ENCODE assay signal across 19 mouse cellular contexts in genomic region chr13:46877049-46877448, GRCm38 (mm10). TPM values are rescaled to one million over a fixed set of nuclear protein-coding genes. Genes with fewer than 3 reads are reported as not detected.
DNase-seq lines count a peak whose midpoint lies in the region; ATAC-seq and TF ChIP-seq lines count a peak whose summit lies in the region.
"Had no signal": no experiment of that assay in that cellular context is flagged by ENCODE, and none has a peak within 500 bp of the region (broad histone marks: within the 10 kb centered on the region; RNA-seq: fewer than 3 reads in every experiment).

No protein-coding gene starts in this region.

- no peaks in the 10 kb centered on the region for H3K27me3 ChIP-seq in kidney, embryonic 16.5 days (ENCODE audit: insufficient read depth, low read length)
- no peaks in the 10 kb centered on the region for H3K27me3 ChIP-seq in lung, embryonic 14.5 days (ENCODE audit: insufficient read depth, low read length)
- no peaks in the 10 kb centered on the region for H3K27me3 ChIP-seq in midbrain, embryonic 15.5 days (replicated peaks)
- H3K27me3 ChIP-seq: hindbrain, embryonic 15.5 days had no signal

- 76% methylated on average over 4 of the region's 4 CpGs for WGBS in kidney, embryonic 16.5 days
- 73% methylated on average over 4 of the region's 4 CpGs for WGBS in lung, embryonic 14.5 days
- WGBS in midbrain, embryonic 15.5 days, result 92% methylated on average over 4 of the region's 4 CpGs

- no peak overlapping the region for H3K4me3 ChIP-seq in kidney, embryonic 16.5 days (ENCODE audit: low read length)
- H3K4me3 ChIP-seq in lung, embryonic 14.5 days (ENCODE audit: low read depth, low read length), result no peak overlapping the region
- H3K4me3 ChIP-seq in midbrain, embryonic 15.5 days, result no peak overlapping the region
- H3K4me3 ChIP-seq: hindbrain, embryonic 15.5 days; left cerebral cortex, adult 2 months; limb, embryonic 10.5 days had no signal

- H3K27ac ChIP-seq in kidney, embryonic 16.5 days (ENCODE audit: low read length), result no peak overlapping the region
- peak overlapping the region; percentile 21; the same call in 1 of the 2 replicates for H3K27ac ChIP-seq in lung, embryonic 14.5 days (ENCODE audit: low read depth)
- H3K27ac ChIP-seq in midbrain, embryonic 15.5 days, result no peak overlapping the region
- H3K27ac ChIP-seq: hindbrain, embryonic 15.5 days; left cerebral cortex, adult 2 months; limb, embryonic 10.5 days had no signal

- no peak for ATAC-seq in kidney, embryonic 16.5 days (ENCODE audit: low FRiP score, low TSS enrichment)
- ATAC-seq in lung, embryonic 14.5 days (ENCODE audit: insufficient read depth), result no peak
- no peak for ATAC-seq in midbrain, embryonic 15.5 days (replicated peaks)
- no peak for ATAC-seq in megakaryocyte progenitor cell, adult 5-6 weeks (replicated peaks; ENCODE audit: poor library complexity)
- ATAC-seq: forebrain, embryonic 16.5 days; intestine, embryonic 16.5 days had no signal

- no peak overlapping the region for H3K4me2 ChIP-seq in kidney, embryonic 16.5 days (replicated peaks; ENCODE audit: low read depth, low read length)
- H3K4me2 ChIP-seq in lung, embryonic 14.5 days, result no peak overlapping the region
- H3K4me2 ChIP-seq in midbrain, embryonic 15.5 days, result no peak overlapping the region
- H3K4me2 ChIP-seq: hindbrain, embryonic 15.5 days; liver, embryonic 11.5 days had no signal

- peaks cover 5% of the 10 kb centered on the region; the same call in 1 of the 2 replicates for H3K4me1 ChIP-seq in kidney, embryonic 16.5 days (ENCODE audit: insufficient read depth, low read length)
- H3K4me1 ChIP-seq in lung, embryonic 14.5 days (ENCODE audit: insufficient read depth), result peaks cover 30% of the 10 kb centered on the region
- peaks cover 8% of the 10 kb centered on the region for H3K4me1 ChIP-seq in midbrain, embryonic 15.5 days

- no peak overlapping the region for H3K9ac ChIP-seq in kidney, embryonic 16.5 days (replicated peaks; ENCODE audit: low read length)
- H3K9ac ChIP-seq in lung, embryonic 14.5 days, result no peak overlapping the region
- H3K9ac ChIP-seq in midbrain, embryonic 15.5 days, result no peak overlapping the region
- H3K9ac ChIP-seq: hindbrain, embryonic 15.5 days had no signal

- no peaks in the 10 kb centered on the region for H3K9me3 ChIP-seq in kidney, embryonic 16.5 days (ENCODE audit: low read length)
- H3K9me3 ChIP-seq in lung, embryonic 14.5 days (ENCODE audit: low read depth, low read length), result no peaks in the 10 kb centered on the region
- H3K9me3 ChIP-seq in midbrain, embryonic 15.5 days, result no peaks in the 10 kb centered on the region
- H3K9me3 ChIP-seq: hindbrain, embryonic 15.5 days; limb, embryonic 10.5 days had no signal

- TF ChIP-seq CTCF in lung, embryonic 14.5 days (IDR thresholded peaks at IDR 0.05; ENCODE audit: low read depth), result no peak

- no peaks in the 10 kb centered on the region for H3K36me3 ChIP-seq in kidney, embryonic 16.5 days (ENCODE audit: insufficient read depth, low read length)
- H3K36me3 ChIP-seq in lung, embryonic 14.5 days (ENCODE audit: insufficient read depth), result no peaks in the 10 kb centered on the region
- H3K36me3 ChIP-seq in midbrain, embryonic 15.5 days (replicated peaks), result no peaks in the 10 kb centered on the region
- H3K36me3 ChIP-seq: hindbrain, embryonic 15.5 days; limb, embryonic 10.5 days had no signal

- DNase-seq in heart, adult 8-10 months (ENCODE audit: low spot score), result peak; percentile 68
- DNase-seq in heart, postnatal 4 days, result no peak
- DNase-seq in kidney, postnatal 36 days, result peak; percentile 27 to 52
- no peak for DNase-seq in lung, embryonic 14.5 days
- peak; percentile 27 to 64 for DNase-seq in lung, postnatal 4 days
- DNase-seq: adrenal gland, postnatal 14 days; cerebellum, postnatal 14 days; midbrain, embryonic 14.5 days; right cerebral cortex, postnatal 4 days; thymus, postnatal 36 days had no signal

RNA-seq across cellular contexts. Expression of gene Kif13a, which starts 52.6 kb away (rescaled TPM):
- total RNA-seq in heart, adult 8-10 months (2022), result 100 to 1,000 TPM; 113 to 126 (median 121) TPM
- 100 to 1,000 TPM; 110 to 116 TPM for total RNA-seq in heart, postnatal 4 days (2021)
- 8.1 and 10.1 TPM in 2 replicates for polyA plus RNA-seq in kidney, embryonic 16.5 days (2015; fragmentation: Nextera tagmentation; extraction: Ambion mirVana)
- polyA plus RNA-seq in lung, embryonic 14.5 days (2014; fragmentation: Nextera tagmentation; extraction: Ambion mirVana), result 35.4 and 40.4 TPM in 2 replicates
- 11.9 and 14.1 TPM in 2 replicates for polyA plus RNA-seq in midbrain, embryonic 15.5 days (2015; fragmentation: Nextera tagmentation; extraction: Ambion mirVana)
- total RNA-seq in megakaryocyte progenitor cell, adult 5-6 weeks (2015), result 20.9 and 24.4 TPM in 2 replicates
- total RNA-seq in megakaryocyte progenitor cell, adult 5-6 weeks (2017), result 31.1 and 41.0 TPM in 2 replicates

Comparison
In these comparisons a context has a peak if more than half of its experiments do, and no peak if none do; other contexts are left out.
1. DNase-seq: peak in heart, adult 8-10 months (single experiment), kidney, postnatal 36 days (2 of 2) and lung, postnatal 4 days (2 of 2); none in heart, postnatal 4 days (single experiment) and lung, embryonic 14.5 days (single experiment).